Mouse (Mus musculus) liver, embryonic 14.5 days (tissue): Measurements from ENCODE around the gene Grik1. TPM values are rescaled to one million over a fixed set of nuclear protein-coding genes. Genes with fewer than 3 reads are reported as not detected.

ENCODE experiments used
- ATAC-seq: fragments of 200-750 bp; cut with Nextera tagmentation; 2 replicates; pipeline ENCODE4 v1.8.0; 2017; ENCODE audit warnings: moderate number of reproducible peaks, mild to moderate bottlenecking, moderate library complexity; ENCODE audit not compliant: insufficient read depth
- DNase-seq, 3 experiments: peaks; one replicate each; pipeline ENCODE4 v3.0.0-alpha.2; 2012 to 2013; ENCODE audit warnings: low read depth in 3 of 3, low spot score in 3 of 3
- H3K27ac ChIP-seq: fragments of 300-500 bp; sonication (generic); 2 replicates; pipeline ENCODE4 v1.5.1; 2014; ENCODE audit warnings: moderate library complexity, mild to moderate bottlenecking, control low read depth, inconsistent platforms
- H3K27me3 ChIP-seq: fragments of 300-500 bp; sonication (generic); 2 replicates; pipeline ENCODE4 v1.6.1; 2014; ENCODE audit warnings: mild to moderate bottlenecking, low read length, moderate library complexity; ENCODE audit not compliant: control insufficient read depth, insufficient read depth
- H3K36me3 ChIP-seq: fragments of 300-500 bp; sonication (generic); replicated peaks from 2 replicates; pipeline ENCODE4 v1.6.1; 2014; ENCODE audit warnings: low read depth; ENCODE audit not compliant: control insufficient read depth, insufficient read depth
- H3K4me1 ChIP-seq, 2 experiments: fragments of 200-500 bp in 1 of 2; fragments of 300-500 bp in 1 of 2; sonication (generic) in 1 of 2; replicated peaks; 2 replicates each; pipeline ENCODE4 v1.6.1; 2012 to 2014; ENCODE audit warnings: antibody characterized with exemption in 1 of 2, inconsistent platforms in 1 of 2, low read length in 1 of 2; ENCODE audit not compliant: control insufficient read depth in 2 of 2, insufficient read depth in 2 of 2
- H3K4me2 ChIP-seq: fragments of 300-500 bp; sonication (generic); 2 replicates; pipeline ENCODE4 v1.6.1; 2014; ENCODE audit warnings: low read depth, mild to moderate bottlenecking, control low read depth, moderate library complexity
- H3K4me3 ChIP-seq, 2 experiments: fragments of 200-500 bp in 1 of 2; fragments of 300-500 bp in 1 of 2; sonication (generic) in 1 of 2; 2 replicates each; pipeline ENCODE4 v1.5.1; 2012 to 2014; ENCODE audit warnings: low read depth in 2 of 2, low read length in 2 of 2, mild to moderate bottlenecking in 2 of 2, control low read depth in 1 of 2, inconsistent platforms in 1 of 2, moderate library complexity in 1 of 2; ENCODE audit not compliant: insufficient read depth in 1 of 2
- H3K9ac ChIP-seq: fragments of 300-500 bp; sonication (generic); replicated peaks from 2 replicates; pipeline ENCODE4 v1.6.1; 2014; ENCODE audit warnings: mild to moderate bottlenecking, control low read depth, moderate library complexity
- H3K9me3 ChIP-seq: fragments of 300-500 bp; sonication (generic); 2 replicates; pipeline ENCODE4 v1.6.1; 2016; ENCODE audit warnings: low read length, mixed read lengths; ENCODE audit not compliant: control insufficient read depth
- CTCF ChIP-seq: IDR thresholded peaks from 2 replicates; pipeline ENCODE4 v1.5.1; 2016; ENCODE audit warnings: antibody characterized with exemption, low read depth, control low read depth
- EP300 ChIP-seq: IDR thresholded peaks from 2 replicates; pipeline ENCODE4 v1.6.1; 2016; ENCODE audit warnings: antibody characterized with exemption, low read depth
- WGBS: fragments of 180-500 bp; shearing (Covaris S2); extraction: QIAGEN DNeasy Blood & Tissue Kit; methylation state at CpG from one replicate; pipeline ENCODE4 v1.1.7; 2014; ENCODE audit not compliant: insufficient replicate concordance; 5-methylcytosine and 5-hydroxymethylcytosine counted together
- polyA plus RNA-seq, 2 experiments: library from polyadenylated mRNA; depleted of rRNA in 1 of 2; stranded (reverse) in 1 of 2; unstranded in 1 of 2; fragments of >200 nt; fragmentation: Nextera tagmentation in 1 of 2; extraction: Ambion mirVana in 1 of 2; gene quantifications; 2 replicates each; pipeline versions ENCODE4 v1.2.1 to v1.2.3; 2012 to 2014

Gene Grik1
- polyA plus RNA-seq, 2 experiments, result 0.01 to 0.03 TPM

- H3K36me3 ChIP-seq, result no peaks in the 10 kb centered on the region
- WGBS, result 58% methylated on average over 9 of the region's 9 CpGs
- H3K4me3 ChIP-seq, result no peak overlapping the region
- no peaks in the 10 kb centered on the region for H3K27me3 ChIP-seq
- no peak overlapping the region for H3K4me2 ChIP-seq
- DNase-seq (no peak), ATAC-seq (peak; percentile 77)
- no peak overlapping the region for H3K27ac ChIP-seq
- H3K4me1 ChIP-seq, result no peaks in the 10 kb centered on the region
- peak; percentile 21; the same call in 1 of the 2 replicates for TF ChIP-seq EP300
- no peak for TF ChIP-seq CTCF
- no peaks in the 10 kb centered on the region for H3K9me3 ChIP-seq
- H3K9ac ChIP-seq, result no peak overlapping the region
Measured at GRCm38 (mm10) chr16:87954715-87955441, 335.2 kb downstream of the Grik1 start.

- no peak overlapping the region for H3K27ac ChIP-seq
- DNase-seq (no peak), ATAC-seq (no peak)
- H3K4me1 ChIP-seq, result no peaks in the 10 kb centered on the region; a peak in 2 of 4 replicates
- WGBS, result 62% methylated on average over 4 of the region's 4 CpGs
- H3K36me3 ChIP-seq, result no peaks in the 10 kb centered on the region
- no peak overlapping the region for H3K4me3 ChIP-seq
- H3K27me3 ChIP-seq, result no peaks in the 10 kb centered on the region
- H3K9me3 ChIP-seq, result no peaks in the 10 kb centered on the region
- H3K4me2 ChIP-seq, result no peak overlapping the region
- TF ChIP-seq EP300 (no peak), CTCF (no peak)
- no peak overlapping the region for H3K9ac ChIP-seq
Measured at GRCm38 (mm10) chr16:87953176-87953575, 336.9 kb downstream of the Grik1 start.

GRCm38 (mm10) chr16:87949881-87950280 lies 340.2 kb downstream of the Grik1 start:
- TF ChIP-seq EP300 (no peak), CTCF (no peak)
- no peaks in the 10 kb centered on the region; a peak in 2 of 4 replicates for H3K4me1 ChIP-seq
- 73% methylated on average over 11 of the region's 11 CpGs for WGBS
- H3K36me3 ChIP-seq, result no peaks in the 10 kb centered on the region
- DNase-seq (no peak), ATAC-seq (no peak)
- H3K4me3 ChIP-seq, result no peak overlapping the region
- no peak overlapping the region for H3K4me2 ChIP-seq
- H3K9ac ChIP-seq, result no peak overlapping the region
- H3K9me3 ChIP-seq, result no peaks in the 10 kb centered on the region
- no peak overlapping the region for H3K27ac ChIP-seq
- H3K27me3 ChIP-seq, result no peaks in the 10 kb centered on the region

- Histone ChIP-seq H3K36me3 (no peaks in the 10 kb centered on the region), H3K4me3 (no peak overlapping the region), H3K4me2 (peak overlapping the region; percentile 15; the same call in 1 of the 2 replicates), H3K27ac (no peak overlapping the region), H3K9ac (no peak overlapping the region), H3K27me3 (no peaks in the 10 kb centered on the region), H3K9me3 (no peaks in the 10 kb centered on the region), H3K4me1 (peaks cover 0 to 2% of the 10 kb centered on the region in 2 experiments; a peak in 2 of 4 replicates)
- TF ChIP-seq EP300 (no peak), CTCF (no peak)
- DNase-seq, result no peak
- WGBS, result 35% methylated on average over 4 of the region's 4 CpGs
- ATAC-seq, result peak; percentile 60
Measured at GRCm38 (mm10) chr16:87948122-87948521, 341.9 kb downstream of the Grik1 start.

- WGBS, result 27% methylated on average over 1 of the region's 1 CpGs
- ATAC-seq (peak; percentile 89), DNase-seq (peak in 1 of 3 experiments; percentile 4)
- no peak overlapping the region for H3K27ac ChIP-seq
- H3K27me3 ChIP-seq, result no peaks in the 10 kb centered on the region
- peaks cover 0 to 2% of the 10 kb centered on the region in 2 experiments; a peak in 2 of 4 replicates for H3K4me1 ChIP-seq
- no peak overlapping the region for H3K4me2 ChIP-seq
- no peak for TF ChIP-seq CTCF
- peak; percentile 76 for TF ChIP-seq EP300
- H3K4me3 ChIP-seq, result no peak overlapping the region
- no peaks in the 10 kb centered on the region for H3K36me3 ChIP-seq
- H3K9me3 ChIP-seq, result no peaks in the 10 kb centered on the region
- H3K9ac ChIP-seq, result no peak overlapping the region
Measured at GRCm38 (mm10) chr16:87944318-87944717, 345.7 kb downstream of the Grik1 start.
